Mouse (Mus musculus): ENCODE data around the gene Khnyn.

DNA sequence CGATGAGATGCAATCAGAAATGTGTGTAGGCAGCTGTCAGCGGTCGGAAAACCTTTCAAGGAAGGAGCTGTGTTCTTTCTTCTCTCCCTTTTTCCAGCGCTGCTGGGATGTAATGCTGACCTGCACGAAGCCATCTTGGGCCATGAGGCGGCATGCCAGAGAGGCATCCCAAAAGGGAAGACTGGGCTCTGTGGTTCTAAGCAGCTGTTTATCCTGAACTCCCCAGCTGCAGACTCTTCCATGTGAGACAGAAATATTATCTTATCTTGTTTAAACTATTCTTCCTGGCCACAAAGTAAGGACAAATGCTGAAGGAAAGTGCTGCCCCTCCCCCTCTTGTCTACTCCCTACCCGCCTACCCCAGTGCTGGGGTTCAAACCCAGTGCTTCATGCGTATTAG lies 3.8 kb upstream of the Khnyn start:
- no peak for TF ChIP-seq POLR2A (IDR thresholded peaks at IDR 0.05; ENCODE audit: extremely low read depth, insufficient read depth, low read length)
- TF ChIP-seq CTCF (IDR thresholded peaks at IDR 0.05; ENCODE audit: low read depth, low read length), result no peak

Measured in liver, adult 2 months (tissue).